Mouse (Mus musculus): Measurements from ENCODE around the gene Fkbp10.

GRCm38 (mm10) chr11:100369822-100370221 lies 45.7 kb upstream of the Fkbp10 start:
- TF ChIP-seq CTCF (IDR thresholded peaks at IDR 0.05; ENCODE audit: control insufficient read depth, insufficient read depth, insufficient replicate concordance, low read depth, low read length) (no peak), POLR2A (IDR thresholded peaks at IDR 0.05; ENCODE audit: control insufficient read depth, low read depth, low read length) (no peak)
